Mouse (Mus musculus) brain, adult 10 weeks (tissue): ENCODE measurements around the gene Fam129b. TPM values are rescaled to one million over a fixed set of nuclear protein-coding genes. Genes with fewer than 3 reads are reported as not detected.

ENCODE experiments used
- polyA plus RNA-seq: library from polyadenylated mRNA; stranded (reverse); fragments of 350-450 nt; fragmentation: Illumina TruSeq; extraction: RNeasy Lipid Tissue Mini Kit (QIAGEN cat#74804); gene quantifications from one replicate; pipeline ENCODE4 v1.2.3, GENCODE M21; 2015; ENCODE audit warnings: low read depth, low replicate concordance

Gene Fam129b
- polyA plus RNA-seq, result 19.9 TPM

DNA sequence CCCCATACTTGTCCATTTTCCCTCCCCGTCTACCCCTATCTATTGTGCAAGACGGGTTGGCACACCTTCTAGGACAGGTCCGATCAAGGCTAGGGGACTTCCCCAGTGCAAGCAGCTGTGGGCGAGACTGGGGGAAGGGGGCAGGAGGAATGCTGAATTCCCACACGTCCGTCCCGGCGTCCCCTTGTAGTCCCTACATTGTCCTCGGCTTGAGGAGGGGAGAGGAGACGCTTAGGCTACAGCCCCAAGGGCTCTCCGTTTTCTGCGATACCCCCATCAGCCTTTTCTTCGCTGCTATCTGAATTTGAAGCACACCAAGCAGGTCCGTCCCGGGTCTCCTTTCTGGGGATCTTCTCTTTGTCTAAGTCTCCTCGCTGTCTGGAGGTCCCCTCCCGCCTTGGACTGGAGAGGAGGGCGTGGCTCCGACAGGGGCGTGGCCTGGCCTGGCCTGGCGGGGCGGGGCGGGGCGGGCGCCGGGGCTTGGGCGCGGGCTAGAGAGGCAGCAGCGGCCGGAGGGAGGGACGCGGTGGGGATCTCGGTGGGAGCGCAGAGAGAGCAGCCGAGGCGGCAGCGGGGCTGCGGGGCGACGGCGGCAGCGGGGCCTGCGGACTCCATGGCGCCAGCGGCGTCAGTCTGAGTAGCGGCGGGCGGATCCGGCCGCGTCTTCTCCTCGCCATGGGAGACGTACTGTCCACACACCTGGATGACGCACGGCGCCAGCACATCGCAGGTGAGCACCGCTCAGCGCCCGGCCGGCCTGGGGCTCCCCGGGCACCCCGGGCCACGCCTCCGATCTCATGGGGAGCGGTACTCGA lies at the start of gene Fam129b:
Gene Fam129b, plus strand, starts transcription at position 440 of the 815 bp plus-strand sequence.

DNA sequence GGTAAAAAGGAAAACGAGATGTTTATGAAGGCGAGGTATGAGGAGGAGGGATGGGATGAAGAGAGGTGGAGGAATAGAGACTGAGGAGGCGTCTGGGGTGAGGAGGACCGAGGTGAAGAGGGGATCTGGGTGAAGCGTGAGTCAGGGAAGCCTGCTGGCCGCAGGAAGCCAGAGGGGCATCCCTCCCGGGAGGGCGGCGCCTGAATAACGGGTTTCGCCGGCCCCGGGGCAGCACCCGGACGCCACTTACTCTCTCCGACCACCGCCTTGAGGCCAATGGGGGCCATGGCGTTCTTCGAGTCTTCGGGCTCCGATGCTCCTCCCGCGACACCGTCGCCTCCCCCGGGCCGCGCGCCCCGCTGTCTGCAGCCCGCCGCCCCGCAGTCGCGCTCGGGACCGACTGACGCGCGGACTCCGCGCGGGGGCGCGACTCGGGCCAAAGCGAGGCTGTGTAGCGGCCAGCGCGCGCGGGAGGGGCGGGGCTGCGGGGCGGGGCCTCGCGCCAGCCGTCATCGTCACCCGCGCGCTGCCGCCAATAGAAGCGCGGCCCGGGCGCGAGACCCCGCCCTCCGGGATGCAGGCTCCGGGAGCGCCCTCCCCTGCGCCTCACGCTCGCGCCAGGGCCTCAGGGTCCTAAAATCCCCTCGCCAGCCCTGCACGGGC lies 29.0 kb upstream of the Fam129b start, which contains the start of gene Stxbp1:
Gene Stxbp1, minus strand, starts transcription at position 441 of the 663 bp plus-strand sequence.

DNA sequence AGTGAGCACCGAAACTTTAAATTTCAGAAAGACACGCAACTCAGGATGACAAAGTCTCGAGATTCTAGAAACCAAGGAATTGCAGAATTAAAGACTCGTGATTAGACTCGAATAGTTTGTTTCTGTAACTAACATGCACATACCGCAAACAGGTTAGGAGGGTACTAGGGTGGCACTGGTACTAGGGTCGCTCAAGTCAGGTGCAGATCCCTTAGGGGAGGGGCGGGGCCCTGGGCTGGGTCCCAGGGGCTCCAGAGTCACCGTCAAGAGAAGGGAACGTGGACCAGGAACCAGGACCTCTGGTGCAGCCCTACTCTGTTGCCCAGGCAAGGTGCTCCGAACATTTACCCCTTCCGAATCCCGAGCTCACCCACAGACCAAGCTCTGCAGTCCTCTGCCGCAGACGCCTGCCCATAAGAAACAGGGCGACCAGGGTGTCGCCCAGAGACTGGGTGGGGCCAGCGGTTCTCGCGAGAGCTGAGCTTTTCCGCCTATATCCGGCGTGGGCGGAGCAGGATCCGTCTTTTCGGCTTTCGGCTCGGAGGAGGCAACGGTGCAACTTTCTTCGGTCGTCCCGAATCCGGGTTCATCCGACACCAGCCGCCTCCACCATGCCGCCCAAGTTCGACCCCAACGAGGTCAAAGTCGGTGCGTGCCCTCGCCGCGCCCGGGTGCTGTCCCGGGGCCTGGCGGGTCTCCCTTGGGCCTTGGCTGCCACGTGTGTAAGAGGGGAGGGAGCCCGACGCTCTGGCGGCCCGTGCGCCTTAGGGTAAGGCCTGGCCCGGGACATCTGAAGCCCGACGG lies 85.5 kb downstream of the Fam129b start, which contains the start of the genes Rpl12 and Lrsam1:
Gene Rpl12, plus strand, starts transcription at position 368 of the 804 bp plus-strand sequence.
Gene Lrsam1, minus strand, starts transcription at position 423 of the 804 bp plus-strand sequence.

Other genes with a start within 250 kb of the Fam129b start
- gene Eng, start 229.5 kb upstream of the Fam129b start, polyA plus RNA-seq, result 20.2 TPM
- 8.9 TPM for gene Fpgs, start 172.0 kb upstream of the Fam129b start, polyA plus RNA-seq
- 127 TPM for gene Cdk9, start 163.0 kb upstream of the Fam129b start, polyA plus RNA-seq
- 15.5 TPM for gene Sh2d3c, start 155.1 kb upstream of the Fam129b start, polyA plus RNA-seq
- gene 6330409D20Rik, start 135.1 kb upstream of the Fam129b start, polyA plus RNA-seq, result 2.6 TPM
- 35.2 TPM for gene Tor2a, start 118.9 kb upstream of the Fam129b start, polyA plus RNA-seq
- 1.5 TPM for gene Ttc16, start 100.5 kb upstream of the Fam129b start, polyA plus RNA-seq
- gene Ptrh1, start 100.3 kb upstream of the Fam129b start, polyA plus RNA-seq, result 6.8 TPM
- gene Cfap157, start 91.7 kb upstream of the Fam129b start, polyA plus RNA-seq, result 1.3 TPM
- 506 TPM for gene Stxbp1, start 28.9 kb upstream of the Fam129b start, polyA plus RNA-seq
- gene Rpl12, start 85.4 kb downstream of the Fam129b start, polyA plus RNA-seq, result 710 TPM
- 26.3 TPM for gene Lrsam1, start 85.5 kb downstream of the Fam129b start, polyA plus RNA-seq
- 20.3 TPM for gene Slc2a8, start 106.0 kb downstream of the Fam129b start, polyA plus RNA-seq